Mouse (Mus musculus) intestine, postnatal 0 days (tissue): ENCODE measurements around the gene Nav1. TPM values are rescaled to one million over a fixed set of nuclear protein-coding genes. Genes with fewer than 3 reads are reported as not detected.
A peak's percentile ranks its signal among the peaks of the same experiment; 100 is the strongest.

Experiments used
- ATAC-seq: fragments of 200-750 bp; cut with Nextera tagmentation; 2 replicates; pipeline ENCODE4 v1.8.0; 2017; ENCODE audit warnings: mild to moderate bottlenecking, moderate TSS enrichment, moderate library complexity
- H3K27ac ChIP-seq: fragments of 300-500 bp; sonication (generic); 2 replicates; pipeline ENCODE4 v1.5.1; 2014; ENCODE audit warnings: mild to moderate bottlenecking, low read depth, low read length, moderate library complexity
- H3K27me3 ChIP-seq: fragments of 300-500 bp; sonication (generic); replicated peaks from 2 replicates; pipeline ENCODE4 v1.6.1; 2014; ENCODE audit warnings: low read length, mixed read lengths; ENCODE audit not compliant: control insufficient read depth, insufficient read depth
- H3K36me3 ChIP-seq: fragments of 300-500 bp; sonication (generic); 2 replicates; pipeline ENCODE4 v1.6.1; 2014; ENCODE audit warnings: mild to moderate bottlenecking, moderate library complexity; ENCODE audit not compliant: control insufficient read depth, insufficient read depth
- H3K4me1 ChIP-seq: fragments of 300-500 bp; sonication (generic); replicated peaks from 2 replicates; pipeline ENCODE4 v1.6.1; 2014; ENCODE audit warnings: antibody characterized with exemption, low read length, mixed read lengths; ENCODE audit not compliant: control insufficient read depth, insufficient read depth
- H3K4me2 ChIP-seq: fragments of 300-500 bp; sonication (generic); replicated peaks from 2 replicates; pipeline ENCODE4 v1.6.1; 2014; ENCODE audit warnings: low read depth, mild to moderate bottlenecking, moderate library complexity
- H3K4me3 ChIP-seq: fragments of 300-500 bp; sonication (generic); 2 replicates; pipeline ENCODE4 v1.5.1; 2014; ENCODE audit warnings: low read depth, low read length
- H3K9ac ChIP-seq: fragments of 300-500 bp; sonication (generic); 2 replicates; pipeline ENCODE4 v1.6.1; 2014; ENCODE audit warnings: mild to moderate bottlenecking, low read depth, low read length
- H3K9me3 ChIP-seq: fragments of 300-500 bp; sonication (generic); 2 replicates; pipeline ENCODE4 v1.6.1; 2016; ENCODE audit warnings: mixed run types; ENCODE audit not compliant: control insufficient read depth
- CTCF ChIP-seq: sonication (generic); IDR thresholded peaks from 2 replicates; pipeline ENCODE4 v1.5.1; 2016; ENCODE audit warnings: low read depth, mild to moderate bottlenecking, control low read depth, antibody characterized with exemption, moderate library complexity
- WGBS: fragments of 180-500 bp; shearing (Covaris S2); extraction: QIAGEN DNeasy Blood & Tissue Kit; methylation state at CpG from one replicate; pipeline ENCODE4 v1.1.7; 2014; 5-methylcytosine and 5-hydroxymethylcytosine counted together
- polyA plus RNA-seq: library from polyadenylated mRNA; unstranded; fragments of >200 nt; fragmentation: Nextera tagmentation; extraction: Ambion mirVana; gene quantifications from 2 replicates; pipeline ENCODE4 v1.2.1, GENCODE M21; 2015

The Nav1 gene
- polyA plus RNA-seq, 1 experiment from 2014 or later = 3.4 TPM

DNA sequence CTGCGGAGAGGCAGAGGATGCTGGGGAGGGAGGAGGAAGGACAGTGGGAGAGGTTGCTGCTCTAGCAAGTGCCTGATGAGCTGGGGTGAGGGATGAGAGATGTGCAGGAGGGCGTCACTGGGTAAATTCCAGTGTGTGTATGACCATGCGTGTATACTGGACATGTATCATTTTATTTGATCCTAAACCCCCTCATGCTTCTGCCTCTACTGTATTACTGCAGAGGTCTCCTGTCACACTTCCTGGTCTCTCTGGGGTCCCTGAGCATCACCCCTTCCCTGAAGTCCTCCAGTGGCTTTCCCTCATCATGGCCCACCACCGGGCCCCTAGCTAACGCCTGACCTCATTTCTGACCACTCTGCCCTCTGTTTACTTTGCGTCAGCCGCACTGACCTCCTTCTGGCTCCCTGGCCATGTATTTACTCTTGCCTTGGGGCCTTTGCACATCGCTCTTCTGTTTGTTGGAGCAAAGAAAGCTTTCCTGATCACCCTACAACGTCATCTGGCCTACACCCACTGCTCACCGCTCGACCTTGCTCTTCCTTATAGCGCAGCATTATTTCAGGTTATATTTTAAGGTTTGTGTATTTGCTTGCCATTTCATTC is 91.4 kb downstream of the Nav1 start:
- WGBS = 43% methylated on average over 12 of the region's 12 CpGs
- TF ChIP-seq CTCF = no peak
- no peak overlapping the region; the same call in 1 of the 2 replicates for H3K27ac ChIP-seq
- ATAC-seq = no peak
- H3K27me3 ChIP-seq = no peaks in the 10 kb centered on the region
- no peak overlapping the region for H3K4me3 ChIP-seq
- H3K4me1 ChIP-seq = peaks cover 15% of the 10 kb centered on the region; the same call in 1 of the 2 replicates
- H3K9ac ChIP-seq = no peak overlapping the region
- H3K4me2 ChIP-seq = no peak overlapping the region
- H3K36me3 ChIP-seq = no peaks in the 10 kb centered on the region
- H3K9me3 ChIP-seq = no peaks in the 10 kb centered on the region

DNA sequence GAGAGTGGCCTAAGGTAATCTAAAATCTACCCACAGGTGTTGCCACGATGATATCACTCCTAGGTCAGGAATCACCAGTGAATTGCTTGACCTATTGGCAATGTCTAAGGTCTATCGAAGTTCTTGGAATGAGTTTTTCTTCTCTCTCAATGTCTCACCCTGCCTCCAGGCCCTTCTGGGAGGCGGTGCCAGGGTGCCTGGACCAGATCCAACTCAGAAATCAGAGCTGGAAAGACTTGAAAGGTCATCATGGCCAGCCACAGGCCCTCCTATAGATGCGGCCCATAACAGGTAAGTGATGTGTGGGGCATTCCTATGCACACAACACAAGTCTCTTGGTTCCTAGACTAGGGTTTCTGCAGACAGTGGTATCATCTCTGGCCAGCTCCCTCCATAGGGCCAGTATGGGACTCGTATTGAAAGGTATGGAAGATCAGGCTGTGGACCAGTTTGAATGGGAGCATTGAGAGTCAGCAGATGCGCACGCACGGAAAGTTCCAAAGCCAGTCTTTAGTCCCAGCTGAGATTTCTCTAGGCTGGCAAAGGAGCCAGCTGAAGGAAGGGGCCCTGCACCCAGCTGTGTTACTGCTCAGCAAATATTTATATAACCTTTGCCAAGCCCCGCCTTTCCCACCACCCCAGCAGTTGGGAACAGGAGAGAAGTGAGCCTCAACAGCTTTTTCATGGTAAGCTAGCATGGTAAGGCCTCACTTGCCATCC is 92.0 kb downstream of the Nav1 start:
- H3K27ac ChIP-seq = no peak overlapping the region
- no peak overlapping the region for H3K4me3 ChIP-seq
- H3K9me3 ChIP-seq = no peaks in the 10 kb centered on the region
- no peaks in the 10 kb centered on the region for H3K27me3 ChIP-seq
- no peak for TF ChIP-seq CTCF
- H3K4me2 ChIP-seq = no peak overlapping the region
- H3K36me3 ChIP-seq = no peaks in the 10 kb centered on the region
- no peak overlapping the region for H3K9ac ChIP-seq
- ATAC-seq = peak; percentile 53; the same call in 1 of the 2 replicates
- WGBS = 35% methylated on average over 9 of the region's 9 CpGs
- H3K4me1 ChIP-seq = peaks cover 17% of the 10 kb centered on the region

DNA sequence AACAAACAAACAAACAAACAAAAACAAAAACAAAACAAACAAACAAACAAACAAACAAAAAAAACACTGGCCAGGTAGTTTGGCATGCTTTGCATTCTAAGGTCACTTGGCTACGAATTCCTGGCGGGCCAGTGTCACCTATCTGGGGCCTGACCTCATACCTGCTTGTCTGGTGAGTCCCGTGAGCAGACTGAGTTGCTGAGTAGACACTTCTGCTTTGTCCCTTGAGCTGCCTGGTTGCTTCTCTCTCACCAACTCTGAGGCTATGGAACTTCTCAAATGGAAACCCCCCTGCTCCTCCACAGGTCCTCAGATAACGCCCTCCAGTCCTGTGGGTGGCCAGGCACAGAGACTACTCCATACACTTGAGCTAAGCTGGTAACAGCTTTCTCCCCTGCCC is 93.0 kb downstream of the Nav1 start:
- no peak for ATAC-seq
- no peak overlapping the region for H3K9ac ChIP-seq
- no peaks in the 10 kb centered on the region for H3K27me3 ChIP-seq
- no peaks in the 10 kb centered on the region for H3K36me3 ChIP-seq
- no peaks in the 10 kb centered on the region for H3K9me3 ChIP-seq
- no peak overlapping the region for H3K4me2 ChIP-seq
- WGBS = 80% methylated on average over 4 of the region's 4 CpGs
- no peak overlapping the region for H3K27ac ChIP-seq
- no peak for TF ChIP-seq CTCF
- no peak overlapping the region for H3K4me3 ChIP-seq
- peaks cover 17% of the 10 kb centered on the region for H3K4me1 ChIP-seq

DNA sequence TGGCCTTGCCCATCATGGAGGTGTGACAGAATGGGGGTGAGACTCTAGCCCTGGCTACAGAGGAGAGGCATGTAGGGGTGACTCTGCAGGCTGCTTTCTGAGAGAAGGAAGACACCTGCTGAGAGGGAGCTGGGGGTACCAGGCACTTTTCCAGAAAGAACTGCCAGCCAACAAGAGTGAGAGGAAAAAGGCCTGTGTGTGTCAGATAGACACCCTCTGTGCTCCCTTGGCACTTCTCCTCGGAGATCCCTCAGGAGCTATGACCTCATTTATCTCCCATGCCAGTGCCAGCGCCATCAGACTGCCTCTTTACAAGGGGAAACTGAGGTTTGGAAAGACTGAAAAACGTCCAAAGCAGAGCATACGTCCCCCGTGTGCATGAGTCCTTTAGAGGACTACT is 93.6 kb downstream of the Nav1 start:
- WGBS = 66% methylated on average over 5 of the region's 5 CpGs
- no peak for TF ChIP-seq CTCF

DNA sequence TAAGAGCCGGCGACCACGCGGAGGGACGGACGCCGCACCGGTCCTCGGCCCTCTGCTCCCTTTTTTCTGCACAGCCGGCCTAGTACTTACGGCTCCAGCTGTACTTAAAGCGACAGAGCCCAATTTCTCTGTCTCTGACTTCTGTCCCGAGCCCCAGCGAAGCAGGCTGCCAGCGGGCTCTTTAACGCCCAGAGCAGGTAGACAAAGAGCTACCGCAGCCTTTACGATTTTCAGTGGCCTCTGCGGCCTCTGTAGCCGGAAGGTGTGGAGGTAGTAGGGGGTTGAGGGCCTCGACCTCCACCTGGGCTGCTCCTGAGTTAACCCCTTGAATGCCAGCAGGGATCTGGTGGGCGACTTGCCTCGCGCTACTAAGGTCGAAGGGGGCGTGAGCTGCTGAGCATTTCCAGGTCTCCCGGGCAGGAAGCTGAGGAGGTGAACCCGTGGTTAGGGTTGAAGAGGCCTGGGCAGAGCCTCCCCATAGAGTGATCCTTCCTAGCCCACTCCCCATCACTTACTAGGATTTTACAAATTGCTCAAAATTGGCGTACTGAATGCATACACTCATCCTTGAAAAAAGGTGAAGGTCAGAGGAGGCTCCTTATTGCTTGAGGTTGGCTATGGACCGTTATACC is 96.6 kb downstream of the Nav1 start:
- Histone ChIP-seq H3K27ac (no peak overlapping the region), H3K36me3 (no peaks in the 10 kb centered on the region), H3K4me3 (peak overlapping the region; percentile 49), H3K27me3 (no peaks in the 10 kb centered on the region), H3K4me2 (peak overlapping the region; percentile 84), H3K9me3 (no peaks in the 10 kb centered on the region), H3K4me1 (peaks cover 12% of the 10 kb centered on the region), H3K9ac (peak overlapping the region; percentile 40; the same call in 1 of the 2 replicates)
- no peak for TF ChIP-seq CTCF
- peak; percentile 55 for ATAC-seq
- WGBS = 4% methylated on average over 30 of the region's 30 CpGs

More for the DNA sequence above, 93.6 kb downstream of the Nav1 start:
- Histone ChIP-seq H3K27ac (no peak overlapping the region), H3K9ac (no peak overlapping the region), H3K4me2 (no peak overlapping the region), H3K27me3 (no peaks in the 10 kb centered on the region), H3K36me3 (no peaks in the 10 kb centered on the region), H3K4me1 (peaks cover 17% of the 10 kb centered on the region), H3K9me3 (no peaks in the 10 kb centered on the region), H3K4me3 (no peak overlapping the region)
- no peak for ATAC-seq
